Comparison of ENCODE assay signal across 15 mouse cellular contexts in the genomic region with DNA sequence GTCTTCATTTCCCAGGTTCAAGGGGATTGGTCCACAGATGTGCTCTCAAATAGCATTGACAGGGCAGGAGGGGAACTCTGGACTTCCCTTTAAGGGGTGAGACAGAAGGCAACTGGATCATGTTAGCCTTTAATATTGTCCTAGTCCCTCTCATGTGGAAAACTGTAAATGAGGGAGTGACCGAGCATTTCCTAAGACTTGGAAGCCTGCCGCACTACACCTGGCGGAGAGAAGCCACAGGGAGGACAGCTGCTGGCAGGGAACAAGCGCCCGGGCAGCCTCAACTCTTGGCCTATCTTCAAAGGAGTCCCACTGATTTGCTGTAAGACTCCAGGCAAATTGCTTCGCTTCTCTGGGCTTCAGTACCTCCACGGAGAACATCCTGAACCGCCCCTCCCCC. TPM values are rescaled to one million over a fixed set of nuclear protein-coding genes. Genes with fewer than 3 reads are reported as not detected.
DNase-seq lines count a peak whose midpoint lies in the region; ATAC-seq lines count a peak whose summit lies in the region.
"Had no signal": no experiment of that assay in that cellular context is flagged by ENCODE, and none has a peak within 500 bp of the region (broad histone marks: within the 10 kb centered on the region; RNA-seq: fewer than 3 reads in every experiment).

No protein-coding gene starts in this region.

- H3K4me3 ChIP-seq in kidney, embryonic 16.5 days (ENCODE audit: low read length), result no peak overlapping the region
- H3K4me3 ChIP-seq: forebrain, embryonic 10.5 days; heart, embryonic 13.5 days; hindbrain, embryonic 13.5 days; limb, embryonic 13.5 days; stomach, embryonic 15.5 days had no signal

- H3K4me1 ChIP-seq in kidney, embryonic 16.5 days (ENCODE audit: insufficient read depth, low read length), result peaks cover 7% of the 10 kb centered on the region; the same call in 1 of the 2 replicates
- H3K4me1 ChIP-seq: hindbrain, embryonic 13.5 days; limb, embryonic 13.5 days; stomach, embryonic 15.5 days had no signal

- no peak overlapping the region for H3K9ac ChIP-seq in kidney, embryonic 16.5 days (replicated peaks; ENCODE audit: low read length)
- H3K9ac ChIP-seq: heart, embryonic 13.5 days; hindbrain, embryonic 13.5 days; limb, embryonic 13.5 days; stomach, embryonic 15.5 days had no signal

- WGBS in kidney, embryonic 16.5 days, result 32% methylated on average over 8 of the region's 8 CpGs

- H3K27me3 ChIP-seq in kidney, embryonic 16.5 days (ENCODE audit: insufficient read depth, low read length), result no peaks in the 10 kb centered on the region
- H3K27me3 ChIP-seq: heart, embryonic 13.5 days; hindbrain, embryonic 13.5 days; limb, embryonic 13.5 days; stomach, embryonic 15.5 days had no signal

- H3K4me2 ChIP-seq in kidney, embryonic 16.5 days (replicated peaks; ENCODE audit: low read depth, low read length), result no peak overlapping the region
- H3K4me2 ChIP-seq: heart, embryonic 13.5 days; hindbrain, embryonic 13.5 days; limb, embryonic 13.5 days; stomach, embryonic 15.5 days had no signal

- no peak for ATAC-seq in kidney, embryonic 16.5 days (ENCODE audit: low FRiP score, low TSS enrichment)
- ATAC-seq: midbrain, embryonic 16.5 days had no signal

- H3K36me3 ChIP-seq in kidney, embryonic 16.5 days (ENCODE audit: insufficient read depth, low read length), result no peaks in the 10 kb centered on the region
- H3K36me3 ChIP-seq: forebrain, embryonic 10.5 days; heart, embryonic 13.5 days; hindbrain, embryonic 13.5 days; limb, embryonic 13.5 days; stomach, embryonic 15.5 days had no signal

- DNase-seq in kidney, adult 11 months, result peak; percentile 38
- DNase-seq in R1 (ENCODE audit: low read depth, low spot score), result peak; percentile 21
- DNase-seq in brain, adult 2 months (ENCODE audit: low read depth, low spot score), result peak; percentile 11
- DNase-seq in kidney, postnatal 14 days, result peak; percentile 10
- no peak for DNase-seq in right cerebral cortex, postnatal 36 days (ENCODE audit: low spot score in 2 of 2)
- no peak for DNase-seq in urinary bladder, adult 18-20 months (ENCODE audit: low spot score in 2 of 2)
- DNase-seq: right cerebral cortex, postnatal 25 days had no signal

- H3K9me3 ChIP-seq in kidney, embryonic 16.5 days (ENCODE audit: low read length), result no peaks in the 10 kb centered on the region
- H3K9me3 ChIP-seq: forebrain, embryonic 10.5 days; heart, embryonic 13.5 days; hindbrain, embryonic 13.5 days; limb, embryonic 13.5 days; stomach, embryonic 15.5 days had no signal

- H3K27ac ChIP-seq in kidney, embryonic 16.5 days (ENCODE audit: low read length), result no peak overlapping the region
- H3K27ac ChIP-seq: forebrain, embryonic 10.5 days; hindbrain, embryonic 13.5 days; limb, embryonic 13.5 days; macrophage; stomach, embryonic 15.5 days had no signal

RNA-seq across cellular contexts. Expression of gene Atp13a3, which starts 37.6 kb away (rescaled TPM):
- polyA plus RNA-seq in kidney, embryonic 16.5 days (2015; fragmentation: Nextera tagmentation; extraction: Ambion mirVana), result 8.4 and 11.7 TPM in 2 replicates

Comparison
In these comparisons a context has a peak if more than half of its experiments do, and no peak if none do; other contexts are left out.
1. DNase-seq: peak in kidney, adult 11 months (single experiment), R1 (single experiment), brain, adult 2 months (single experiment) and kidney, postnatal 14 days (single experiment); none in right cerebral cortex, postnatal 36 days (0 of 2) and urinary bladder, adult 18-20 months (0 of 2).